Mouse (Mus musculus): ENCODE measurements at regions not wholly inside any gene's neighbourhood (a gene's known extent, or its start where the extent isn't known, plus 50 kb on each side); places are given as distances from the start of the nearest gene placed in this dataset.
A peak's percentile ranks its signal among the peaks of the same experiment; 100 is the strongest.
"Not testable (repeated sequence)": the region's sequence is repeated elsewhere in the genome, so short reads cannot be mapped to it uniquely, and the experiment has no call there.

DNA sequence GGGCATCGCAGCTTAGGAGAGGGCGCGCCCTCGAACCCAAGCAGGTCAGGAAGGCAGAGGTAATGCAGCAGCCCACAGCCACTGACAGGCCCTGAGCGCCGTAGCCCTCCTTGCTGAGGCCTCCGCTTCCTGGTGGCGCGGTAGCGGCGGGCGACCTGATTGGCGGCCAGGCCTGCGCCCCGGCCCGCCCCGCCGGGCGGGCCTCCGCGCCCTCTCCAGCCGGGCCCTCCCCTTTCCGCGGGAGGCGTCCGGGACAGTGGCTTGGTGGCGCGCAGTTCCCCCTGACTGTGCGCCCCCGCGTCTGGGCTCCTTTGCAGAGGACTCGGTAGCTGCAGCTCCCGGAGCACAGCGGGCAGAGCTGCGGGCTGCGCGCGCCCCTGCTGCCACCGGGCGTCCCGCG, 242.1 kb downstream of the Gm21863 start:
- ATAC-seq (replicated peaks; ENCODE audit: low FRiP score, poor library complexity, severe bottlenecking): not testable (repeated sequence)

- ATAC-seq (replicated peaks; ENCODE audit: low FRiP score, poor library complexity, severe bottlenecking): not testable (repeated sequence)
These were observed 242.6 kb downstream of the Gm21863 start for GRCm38 (mm10) chr12:20196905-20197304.

DNA sequence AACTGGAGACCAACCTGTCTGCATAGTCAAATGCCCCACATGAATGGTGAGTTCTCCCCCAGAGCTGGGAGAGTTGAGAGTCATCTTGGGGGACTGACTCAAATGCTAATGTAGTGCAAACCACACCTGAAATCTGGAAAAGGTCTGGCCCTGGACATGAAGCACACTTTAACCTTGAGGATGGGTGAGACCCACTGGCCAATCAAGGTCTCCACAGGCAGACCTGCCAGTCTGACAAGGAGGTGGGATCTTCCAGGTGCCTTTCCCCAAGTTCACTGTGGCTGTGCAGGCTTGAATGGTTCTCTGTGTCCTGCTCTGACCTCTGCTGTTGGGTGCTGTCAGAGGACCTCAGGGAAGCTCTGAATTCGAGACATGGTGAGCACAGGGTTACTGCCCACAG, 269.6 kb downstream of the Gm21863 start:
- ATAC-seq (replicated peaks; ENCODE audit: low FRiP score, poor library complexity, severe bottlenecking): not testable (repeated sequence)

DNA sequence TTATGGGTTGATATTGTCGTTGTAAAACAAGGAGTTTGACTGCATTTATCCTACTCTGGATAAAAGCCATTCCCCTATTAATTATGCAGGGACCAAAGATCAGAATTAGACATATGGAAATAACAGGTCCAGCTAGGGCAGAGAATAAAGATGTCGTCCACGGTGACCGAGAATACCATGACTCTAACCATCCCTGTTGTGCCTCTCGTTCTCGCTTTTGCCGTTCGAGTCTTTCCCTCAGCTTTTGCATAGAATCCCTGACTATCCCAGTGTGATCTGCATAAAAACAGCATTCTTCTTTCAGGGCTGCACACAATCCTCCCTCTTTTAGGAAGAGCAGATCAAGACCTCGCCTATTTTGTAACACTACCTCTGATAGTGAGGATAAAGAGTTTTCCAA, 272.5 kb downstream of the Gm21863 start:
- ATAC-seq (replicated peaks; ENCODE audit: low FRiP score, poor library complexity, severe bottlenecking): not testable (repeated sequence)

GRCm38 (mm10) chr12:20227427-20228160, 273.3 kb downstream of the Gm21863 start:
- ATAC-seq (replicated peaks; ENCODE audit: low FRiP score, poor library complexity, severe bottlenecking): not testable (repeated sequence)

DNA sequence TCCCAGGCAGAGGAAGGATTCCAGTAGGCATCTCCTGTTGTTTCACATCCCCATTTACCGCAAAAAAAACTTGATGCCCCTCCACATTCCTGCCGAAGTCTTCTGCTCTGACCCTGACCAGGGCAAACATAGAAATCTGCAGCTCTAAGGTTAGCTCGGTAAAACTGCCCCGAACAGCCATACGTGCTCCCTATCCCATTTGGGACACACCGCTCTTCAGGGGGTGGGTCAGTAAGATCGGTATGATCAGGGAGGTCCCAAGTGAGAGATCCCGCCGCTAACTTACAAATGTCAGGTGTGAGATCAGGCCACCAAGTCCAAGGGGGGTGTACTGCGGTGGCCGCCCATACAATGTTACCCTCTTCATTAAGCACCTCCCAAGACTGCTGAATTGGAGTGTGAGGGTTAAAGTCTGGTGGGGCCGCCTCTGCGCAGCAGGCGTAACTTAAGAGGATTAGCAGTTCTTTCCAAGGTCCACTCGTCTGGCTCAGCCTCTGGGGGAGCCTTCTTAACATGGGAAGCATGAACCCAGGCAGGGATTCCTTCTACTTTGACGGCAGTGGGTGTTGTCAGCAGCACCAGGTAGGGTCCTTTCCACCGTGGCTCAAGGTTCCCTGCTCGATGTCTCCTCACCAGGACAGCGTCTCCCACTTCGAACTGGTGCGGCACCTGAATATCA, 274.2 kb downstream of the Gm21863 start:
- ATAC-seq (replicated peaks; ENCODE audit: low FRiP score, poor library complexity, severe bottlenecking): not testable (repeated sequence)

DNA sequence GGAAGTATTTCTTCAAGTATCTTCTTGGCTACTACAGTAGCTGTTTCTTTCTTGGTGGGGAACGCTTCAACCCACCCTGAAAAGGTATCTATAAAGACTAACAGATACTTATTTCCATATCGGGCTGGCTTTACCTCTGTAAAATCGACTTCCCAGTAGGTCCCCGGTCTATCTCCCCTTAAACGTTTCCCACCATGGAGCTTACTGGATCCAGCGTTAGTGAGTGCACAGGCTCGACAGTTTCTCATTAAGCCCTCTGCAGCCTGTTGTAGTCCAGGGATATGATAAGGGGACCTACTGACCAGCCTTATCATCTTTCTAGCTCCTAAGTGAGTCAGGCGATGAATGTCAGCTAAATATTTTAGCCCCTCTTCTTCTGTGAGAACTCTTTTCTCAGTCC, 275.1 kb downstream of the Gm21863 start:
- not testable (repeated sequence) for ATAC-seq (replicated peaks; ENCODE audit: low FRiP score, poor library complexity, severe bottlenecking)

- ATAC-seq (replicated peaks; ENCODE audit: low FRiP score, poor library complexity, severe bottlenecking): no peak
These were observed 276.0 kb downstream of the Gm21863 start for GRCm38 (mm10) chr12:20230141-20230892.

DNA sequence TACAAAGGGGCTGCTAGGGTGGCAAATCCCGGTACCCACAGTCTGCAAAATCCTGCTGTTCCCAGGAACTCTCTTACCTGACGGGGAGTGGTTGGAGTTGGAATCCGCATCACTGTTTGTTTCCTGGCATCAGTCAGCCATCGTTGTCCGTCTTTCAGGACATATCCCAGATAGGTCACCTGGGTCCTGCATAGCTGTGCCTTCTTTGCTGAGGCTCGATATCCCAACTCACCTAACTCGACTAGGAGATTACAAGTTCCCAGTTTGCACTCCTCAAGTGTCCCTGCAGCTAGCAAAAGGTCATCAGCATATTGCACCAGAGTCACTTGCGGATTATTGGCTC, 276.6 kb downstream of the Gm21863 start:
- no peak for ATAC-seq (replicated peaks; ENCODE audit: low FRiP score, poor library complexity, severe bottlenecking)

DNA sequence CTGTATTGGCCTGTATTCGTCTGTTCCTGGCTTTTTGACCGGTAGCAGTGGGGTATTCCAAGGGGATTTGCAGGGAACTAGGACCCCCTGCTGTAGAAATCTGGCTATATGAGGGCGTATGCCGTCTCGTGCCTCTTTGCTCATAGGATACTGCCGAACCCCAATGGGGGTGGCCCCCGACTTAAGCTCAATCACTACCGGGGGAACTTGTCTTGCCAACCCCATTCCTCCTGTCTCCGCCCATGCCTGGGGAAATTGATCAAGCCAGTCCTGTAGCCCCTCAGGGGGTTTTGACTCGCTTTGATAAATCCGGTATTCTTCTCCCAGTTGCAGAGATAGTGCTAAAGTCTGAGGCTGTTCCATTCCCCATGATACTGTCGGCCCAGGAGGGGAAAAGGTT, 277.2 kb downstream of the Gm21863 start:
- no peak for ATAC-seq (replicated peaks; ENCODE audit: low FRiP score, poor library complexity, severe bottlenecking)

DNA sequence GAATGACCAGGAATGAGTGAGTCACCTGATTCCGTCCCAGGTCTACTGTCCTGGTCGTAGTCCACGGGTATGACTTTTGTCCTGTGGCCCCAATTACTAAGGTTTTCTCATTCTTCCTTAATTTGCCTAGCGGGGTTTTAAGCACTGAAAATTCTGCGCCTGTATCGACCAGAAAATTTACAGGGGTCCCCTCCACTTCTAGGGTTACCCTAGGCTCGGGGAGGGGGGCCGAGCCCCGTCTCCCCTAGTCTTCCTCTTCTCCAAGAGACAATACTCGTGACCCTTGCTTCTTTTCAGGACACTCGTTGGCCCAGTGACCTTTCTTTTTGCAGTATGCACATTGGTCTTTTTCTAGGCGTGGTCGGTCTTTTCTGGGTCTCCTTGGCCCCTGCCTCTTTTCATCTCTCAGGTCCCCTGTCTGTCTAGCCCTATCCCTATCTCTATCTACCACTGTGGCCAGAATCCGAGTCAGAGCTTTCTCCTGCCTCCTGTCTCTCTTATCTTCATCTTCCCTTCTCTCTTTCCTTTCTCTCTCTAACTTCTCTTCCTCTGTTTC, 277.8 kb downstream of the Gm21863 start:
- ATAC-seq (replicated peaks; ENCODE audit: low FRiP score, poor library complexity, severe bottlenecking): no peak

DNA sequence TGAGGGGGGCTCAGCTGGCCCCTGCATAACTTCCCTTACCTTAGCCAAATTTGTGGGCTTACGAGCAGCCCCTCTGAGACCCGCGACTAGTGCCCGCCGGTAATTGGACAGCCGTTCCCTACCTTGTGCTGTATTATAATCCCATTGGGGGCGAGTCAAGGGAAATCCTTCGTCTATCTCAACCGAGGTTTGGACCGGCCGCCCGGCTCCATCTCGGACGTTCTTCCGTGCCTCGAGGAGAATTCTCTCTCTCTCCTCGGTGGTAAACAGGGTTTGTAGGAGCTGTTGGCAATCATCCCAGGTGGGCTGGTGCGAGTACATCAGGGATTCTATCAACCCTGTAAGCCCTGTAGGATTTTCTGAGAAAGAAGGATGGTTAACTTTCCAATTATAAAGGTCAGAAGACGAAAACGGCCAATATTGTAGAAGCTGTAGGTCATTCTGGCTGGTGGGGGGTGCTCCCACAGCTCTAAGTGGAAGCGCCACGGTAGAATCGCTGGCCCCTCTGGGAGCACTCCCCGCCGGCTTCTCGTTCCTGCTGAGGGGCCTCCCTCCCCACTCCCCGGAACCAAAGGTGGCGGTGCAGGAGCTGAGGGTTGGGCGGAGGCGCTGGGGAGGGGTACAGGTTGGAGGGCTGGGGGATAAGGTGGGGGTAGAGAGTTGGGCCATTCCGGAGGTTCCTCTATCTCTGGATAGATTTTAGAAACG, 278.6 kb downstream of the Gm21863 start:
- peak; percentile 30; the same call in 1 of the 2 replicates for ATAC-seq (replicated peaks; ENCODE audit: low FRiP score, poor library complexity, severe bottlenecking)

- no peak; the same call in none of the 2 replicates for ATAC-seq (replicated peaks; ENCODE audit: low FRiP score, poor library complexity, severe bottlenecking)
These were observed 279.1 kb downstream of the Gm21863 start for GRCm38 (mm10) chr12:20233454-20233831.

DNA sequence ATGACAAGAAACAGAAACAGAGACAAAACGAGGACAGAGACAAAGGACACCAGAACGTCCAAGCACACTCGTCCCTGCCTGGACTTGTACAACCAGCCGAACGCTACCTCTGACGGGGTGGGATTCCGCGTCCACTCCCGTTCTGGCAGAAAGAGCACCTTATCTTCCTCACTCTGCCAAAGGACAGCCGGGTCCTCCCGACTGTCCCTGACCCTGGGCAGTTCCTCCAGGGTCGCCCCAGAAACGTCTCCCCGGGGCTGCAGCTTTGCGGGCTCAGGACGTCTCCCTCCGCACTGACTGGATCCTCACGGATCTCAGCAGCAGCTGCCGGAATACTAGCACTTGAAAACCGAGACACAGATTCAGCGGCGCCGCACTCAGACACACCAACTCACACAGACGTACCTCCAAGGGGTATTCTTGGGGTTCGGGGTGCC, 279.6 kb downstream of the Gm21863 start:
- no peak for ATAC-seq (replicated peaks; ENCODE audit: low FRiP score, poor library complexity, severe bottlenecking)
